Mouse (Mus musculus) kidney, postnatal 36 days (tissue): ENCODE measurements around the gene Gpr39.

Experiments used
- DNase-seq, 2 experiments: peaks; one replicate each; pipeline ENCODE4 v3.0.0; 2021 to 2022; ENCODE audit warnings: mixed read lengths in 2 of 2

Gene Gpr39

GRCm38 (mm10) chr1:125821101-125821500 lies 144.3 kb downstream of the Gpr39 start:
- no peak for DNase-seq

DNA sequence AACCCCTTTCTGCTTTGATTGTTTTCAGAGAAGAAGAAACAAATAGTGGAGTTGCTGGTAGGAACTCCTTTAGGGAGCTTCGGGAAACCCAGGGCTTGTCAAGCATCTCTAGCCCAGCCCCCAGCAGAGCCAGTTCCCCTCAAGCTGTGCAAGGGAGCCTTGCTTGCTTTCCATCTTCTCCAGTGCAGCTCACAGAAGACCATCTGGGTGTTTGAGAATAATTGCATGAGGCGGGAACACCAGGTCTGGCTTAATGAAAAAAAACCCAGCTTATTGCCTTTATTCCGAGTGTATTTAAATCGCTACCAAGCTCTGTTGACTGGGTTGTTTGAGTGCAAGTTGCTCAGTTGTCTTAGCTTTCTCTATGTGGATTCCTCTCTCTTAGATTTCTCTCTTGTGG lies 146.8 kb downstream of the Gpr39 start:
- DNase-seq, result no peak

DNA sequence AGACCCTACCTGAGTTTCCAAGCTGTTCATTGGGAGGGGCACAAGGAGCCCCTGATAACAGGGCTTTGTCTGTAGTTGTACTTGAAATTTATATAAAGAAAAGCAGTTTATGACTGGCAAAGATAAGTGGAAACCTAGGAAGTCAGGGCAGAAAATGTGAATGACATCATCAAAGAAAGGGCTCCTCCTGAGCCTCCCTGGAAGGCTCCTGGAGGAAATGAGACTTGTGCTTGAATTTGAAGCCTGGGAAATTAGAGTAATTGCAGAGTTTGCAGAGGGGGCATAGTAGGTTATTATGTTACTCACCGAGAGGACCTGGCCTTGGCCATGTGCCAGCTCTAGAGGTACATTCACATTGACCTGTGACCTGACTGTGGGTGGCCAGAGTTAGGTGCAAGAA lies 160.7 kb downstream of the Gpr39 start:
- peak in 1 of 2 experiments; percentile 7 for DNase-seq

DNA sequence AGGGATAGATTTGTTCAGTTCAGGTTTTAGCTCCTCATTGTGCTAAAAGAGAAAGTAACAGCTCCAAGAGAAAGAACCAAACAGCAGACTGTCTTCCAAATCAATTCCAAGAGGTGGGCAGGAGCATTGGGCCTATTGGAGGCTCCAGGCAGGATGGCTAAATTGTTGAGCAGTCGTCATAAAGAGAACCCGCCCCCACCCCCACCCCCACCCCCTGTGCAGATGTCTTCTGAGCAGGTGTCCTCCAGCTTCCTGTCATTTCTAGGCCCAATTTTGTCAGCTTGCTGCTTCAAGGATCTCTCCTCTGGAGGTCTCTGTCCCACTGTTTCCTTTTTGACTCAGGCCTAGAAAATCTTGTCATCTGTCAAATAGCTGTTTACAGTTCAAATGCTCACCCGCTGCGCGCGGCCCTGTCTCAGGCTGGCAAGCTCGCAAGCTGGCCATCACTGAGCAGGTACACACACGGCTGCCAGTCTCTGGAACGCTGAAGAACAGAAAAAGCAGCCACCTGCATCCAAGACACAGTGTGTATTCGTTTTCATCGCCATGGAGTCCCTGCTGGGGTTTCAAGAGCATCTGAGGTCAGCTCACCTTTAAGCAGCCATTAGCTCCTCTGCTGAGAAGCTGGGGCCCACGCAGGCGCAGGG lies 163.1 kb downstream of the Gpr39 start:
- DNase-seq, result no peak

DNA sequence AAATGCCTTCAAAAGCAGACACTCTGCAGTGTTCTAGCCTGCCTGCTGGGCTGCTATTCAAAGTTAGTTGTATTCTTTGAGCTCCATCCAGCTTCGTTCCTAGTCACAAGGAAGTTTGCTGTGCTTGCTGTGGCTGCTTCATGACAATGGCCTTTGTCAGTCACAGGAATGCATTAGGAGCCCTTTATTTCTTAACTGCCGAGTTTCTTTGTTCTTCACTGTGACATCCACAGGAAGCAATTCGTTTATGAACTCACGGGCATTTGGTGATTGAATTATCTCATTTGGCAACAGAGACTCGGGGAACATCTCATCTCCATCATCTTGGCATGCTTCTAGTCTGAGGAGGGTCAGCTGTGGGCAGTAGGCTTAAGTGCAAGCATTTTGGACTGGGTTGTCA lies 177.9 kb downstream of the Gpr39 start:
- no peak for DNase-seq

DNA sequence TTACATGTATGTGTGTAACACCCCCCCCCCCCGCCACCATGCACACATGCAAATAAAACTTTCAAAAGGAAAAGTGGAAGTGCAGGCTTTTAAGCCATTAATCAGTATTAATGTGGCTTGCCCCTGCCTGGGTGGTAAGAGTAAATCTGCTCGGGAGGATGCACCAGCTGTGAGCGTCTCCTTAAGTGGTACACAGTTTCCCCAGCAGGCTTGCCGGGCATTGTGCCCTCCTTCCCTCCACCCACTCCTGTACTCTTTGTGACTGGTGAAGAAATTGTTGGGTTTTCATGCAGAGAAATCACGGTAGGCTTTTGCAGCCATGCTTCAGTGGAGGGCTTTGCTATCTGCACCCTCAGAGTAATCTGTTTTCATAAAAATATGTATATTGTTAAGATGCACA lies 181.8 kb downstream of the Gpr39 start:
- DNase-seq, result no peak

GRCm38 (mm10) chr1:125870056-125870455 lies 193.3 kb downstream of the Gpr39 start:
- DNase-seq, result no peak

DNA sequence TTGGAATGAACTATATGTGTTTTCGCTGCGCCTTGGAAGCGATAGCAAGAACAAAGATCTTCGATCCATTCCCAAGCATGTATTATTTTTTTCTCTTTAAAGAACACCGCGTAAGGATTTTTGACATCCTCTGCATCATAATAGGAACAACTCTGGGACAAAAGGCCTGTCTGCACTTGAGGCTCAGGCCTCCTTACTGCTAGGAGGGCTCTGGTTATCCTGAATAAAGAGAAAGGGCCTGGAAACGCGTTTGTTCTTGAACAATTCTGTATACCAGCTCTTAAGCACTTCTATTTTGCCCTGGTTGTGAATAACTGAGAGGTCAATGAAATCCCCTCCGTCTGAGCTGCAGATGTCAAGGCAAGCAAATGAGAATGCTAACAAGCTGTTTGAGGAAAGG lies 216.4 kb downstream of the Gpr39 start:
- DNase-seq, result no peak

DNA sequence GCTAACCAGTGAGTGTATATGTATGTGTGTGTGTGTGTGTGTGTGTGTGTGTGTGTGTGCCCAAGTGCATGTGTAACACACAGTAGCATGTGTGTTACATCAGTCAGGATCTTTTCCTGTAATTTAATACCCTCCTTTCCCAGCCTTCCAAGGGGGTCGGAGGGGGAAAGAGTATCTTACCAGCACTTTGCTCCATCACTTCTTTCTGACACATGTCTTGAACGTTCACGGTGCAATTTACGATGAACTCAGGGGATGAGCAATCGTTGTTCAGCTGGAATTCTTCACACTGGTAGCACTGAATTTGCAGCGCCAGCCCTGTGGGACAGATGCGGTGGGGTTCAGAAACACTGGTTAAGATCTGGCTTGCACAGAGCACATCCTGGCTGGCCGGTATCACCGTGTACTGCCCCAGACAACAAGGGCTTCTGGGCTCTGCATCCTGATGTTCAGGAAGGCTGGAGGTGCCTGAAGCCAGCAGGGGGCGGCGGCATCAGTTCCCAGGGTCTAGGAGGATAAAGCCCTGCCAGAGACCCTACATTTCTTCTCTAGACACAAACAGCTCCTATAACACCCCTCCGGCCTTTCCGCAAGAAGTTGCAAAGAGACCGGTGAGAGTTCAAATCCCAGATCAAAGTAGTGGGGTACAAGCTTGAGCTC lies 233.5 kb downstream of the Gpr39 start:
- peak in 1 of 2 experiments; percentile 19 for DNase-seq

DNA sequence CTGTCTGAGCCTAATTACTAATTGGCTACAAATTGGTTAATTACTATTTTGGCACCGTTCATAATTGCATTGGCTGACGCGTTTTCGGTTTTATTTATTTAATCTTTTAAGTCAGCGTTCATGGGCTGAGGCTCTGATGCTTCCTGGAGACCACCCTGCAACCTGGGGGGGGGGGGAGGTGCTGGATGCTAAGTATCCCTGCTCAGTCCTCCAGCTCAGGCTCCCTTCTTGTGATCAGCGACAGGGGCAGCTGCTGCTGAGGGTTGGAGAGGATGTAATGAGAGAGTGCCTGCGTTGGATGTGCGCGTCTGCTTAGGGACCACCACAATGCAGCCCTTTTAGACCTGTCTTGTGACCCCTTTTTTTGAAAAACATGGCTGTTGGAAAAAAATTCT lies 234.1 kb downstream of the Gpr39 start:
- no peak for DNase-seq

- peak in 1 of 2 experiments; percentile 14 for DNase-seq
Measured at GRCm38 (mm10) chr1:125911337-125911900, 234.6 kb downstream of the Gpr39 start.

DNA sequence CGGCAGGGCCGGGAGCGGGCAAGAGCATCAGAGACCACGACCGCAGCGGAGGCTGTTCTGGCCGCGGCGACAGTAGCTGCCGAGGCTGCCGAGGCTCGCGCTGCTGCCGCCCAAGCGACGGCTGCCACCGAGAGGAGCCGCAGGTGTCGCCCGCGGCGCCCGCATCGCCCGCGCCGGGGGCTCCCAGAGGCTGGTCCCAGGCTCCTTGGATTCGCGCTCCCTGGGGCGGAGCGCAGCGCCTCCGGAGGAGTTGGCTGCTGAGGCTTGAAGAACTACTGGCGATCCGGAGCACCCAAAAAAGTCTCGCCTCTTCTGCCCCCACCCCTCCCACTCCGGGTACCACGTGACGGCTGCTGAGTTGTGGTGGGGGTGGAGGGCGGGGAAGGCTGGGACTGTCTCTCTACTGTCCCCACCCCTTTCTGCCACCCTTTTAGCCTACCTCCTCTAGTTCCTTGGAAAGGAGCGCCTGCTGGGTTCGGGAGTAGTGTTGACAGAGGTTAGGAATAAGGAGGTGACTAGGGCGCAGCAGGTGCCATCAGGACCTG lies 235.2 kb downstream of the Gpr39 start:
- DNase-seq, result peak in 1 of 2 experiments; percentile 4

- no peak for DNase-seq
Measured at GRCm38 (mm10) chr1:125912601-125913600, 236.1 kb downstream of the Gpr39 start, which contains the start of gene Lypd1. TSS of gene Lypd1 (minus strand) at chr1:125913101.

DNA sequence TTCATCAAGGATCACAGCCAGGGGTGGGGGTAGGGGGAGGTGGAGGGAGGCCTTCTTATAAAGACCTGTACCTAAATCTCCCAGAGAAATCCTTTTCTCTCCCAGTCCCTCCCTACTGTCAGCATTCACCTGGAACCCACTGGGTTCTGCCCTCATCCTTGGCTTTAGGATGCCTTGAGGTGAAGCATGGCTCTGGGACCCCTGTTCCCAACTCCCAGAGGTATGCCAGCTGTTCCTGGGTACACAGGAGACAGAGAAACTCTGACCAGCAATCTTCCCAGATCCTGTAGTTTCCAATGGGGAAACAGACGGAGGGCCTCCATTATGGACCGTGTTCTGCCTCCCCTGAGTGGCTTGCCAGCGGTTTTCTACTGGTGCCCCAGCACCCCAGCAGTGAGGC lies 243.9 kb downstream of the Gpr39 start:
- DNase-seq, result no peak

- DNase-seq, result no peak
Measured at GRCm38 (mm10) chr1:125923062-125923461, 246.3 kb downstream of the Gpr39 start.
